ENCODE assay signal across 10 mouse cellular contexts in the genomic region with DNA sequence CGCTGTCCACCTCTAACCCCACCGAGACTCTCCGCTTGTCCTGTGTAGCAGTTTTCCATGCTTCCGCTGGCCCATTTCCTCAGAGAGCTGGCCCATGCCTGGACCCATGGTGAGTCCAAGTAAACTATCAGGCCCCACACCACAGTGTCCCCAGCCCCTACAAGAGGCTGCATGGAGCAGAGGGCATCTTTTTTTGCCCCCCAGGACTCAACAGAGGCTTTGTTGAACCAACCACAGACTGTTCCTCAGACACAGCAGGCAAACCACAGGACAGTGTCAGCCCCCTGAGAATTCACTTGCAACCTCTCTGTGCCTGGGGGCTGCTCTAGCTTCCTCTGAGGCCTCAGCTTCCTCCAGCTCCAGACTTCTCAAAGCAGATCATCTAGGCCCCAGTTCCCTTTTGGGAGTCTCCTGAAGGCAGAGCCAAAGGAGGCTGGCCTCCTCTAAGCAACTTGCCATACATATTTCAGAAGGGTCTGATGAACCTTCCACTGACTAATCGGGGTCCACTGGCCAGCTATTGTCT. TPM values are rescaled to one million over a fixed set of nuclear protein-coding genes. Genes with fewer than 3 reads are reported as not detected.
DNase-seq lines count a peak whose midpoint lies in the region; ATAC-seq and TF ChIP-seq lines count a peak whose summit lies in the region.
"Had no signal": no experiment of that assay in that cellular context is flagged by ENCODE, and none has a peak within 500 bp of the region (broad histone marks: within the 10 kb centered on the region; RNA-seq: fewer than 3 reads in every experiment).

No protein-coding gene starts in this region.

- TF ChIP-seq CTCF in liver, adult 2 months (IDR thresholded peaks at IDR 0.05; ENCODE audit: low read depth, low read length): no peak

- no peaks in the 10 kb centered on the region for H3K27me3 ChIP-seq in heart, embryonic 10.5 days (ENCODE audit: insufficient read depth, poor library complexity, severe bottlenecking)
- no peaks in the 10 kb centered on the region for H3K27me3 ChIP-seq in liver, adult 2 months (ENCODE audit: control insufficient read depth, insufficient read depth, low read length)
- H3K27me3 ChIP-seq in embryonic facial prominence, embryonic 15.5 days: no peaks in the 10 kb centered on the region

- H3K9me3 ChIP-seq in heart, embryonic 10.5 days: no peaks in the 10 kb centered on the region
- no peaks in the 10 kb centered on the region for H3K9me3 ChIP-seq in embryonic facial prominence, embryonic 15.5 days (replicated peaks)

- no peak for ATAC-seq in embryonic facial prominence, embryonic 15.5 days (ENCODE audit: insufficient number of reproducible peaks, low FRiP score, low TSS enrichment, low read depth)
- ATAC-seq: activated CD4-positive, CD25-positive, alpha-beta regulatory T cell, adult 4 months had no signal

- peak overlapping the region; percentile 32; the same call in 1 of the 2 replicates for H3K27ac ChIP-seq in heart, embryonic 10.5 days
- peak overlapping the region; percentile 93 for H3K27ac ChIP-seq in liver, adult 2 months (replicated peaks; ENCODE audit: insufficient read depth, low read depth, low read length)
- H3K27ac ChIP-seq in embryonic facial prominence, embryonic 15.5 days (replicated peaks): no peak overlapping the region
- H3K27ac ChIP-seq in macrophage: peak overlapping the region; percentile 90

- peaks cover 87% of the 10 kb centered on the region for H3K4me1 ChIP-seq in heart, embryonic 10.5 days
- H3K4me1 ChIP-seq in liver, adult 2 months (ENCODE audit: control insufficient read depth, insufficient read depth, low read length): peaks cover 51% of the 10 kb centered on the region
- peaks cover 80% of the 10 kb centered on the region for H3K4me1 ChIP-seq in embryonic facial prominence, embryonic 15.5 days

- H3K4me3 ChIP-seq in heart, embryonic 10.5 days: no peak overlapping the region
- no peak overlapping the region for H3K4me3 ChIP-seq in liver, adult 2 months (ENCODE audit: insufficient read depth, low read depth, low read length)
- no peak overlapping the region for H3K4me3 ChIP-seq in embryonic facial prominence, embryonic 15.5 days (replicated peaks)
- H3K4me3 ChIP-seq in macrophage (ENCODE audit: inconsistent target): no peak overlapping the region

- no peak for TF ChIP-seq POLR2A in liver, adult 2 months (IDR thresholded peaks at IDR 0.05; ENCODE audit: extremely low read depth, insufficient read depth, low read length)

- H3K9ac ChIP-seq in liver, adult 2 months (ENCODE audit: low read depth, low read length): no peak overlapping the region
- no peak overlapping the region for H3K9ac ChIP-seq in embryonic facial prominence, embryonic 15.5 days

- WGBS in heart, embryonic 10.5 days: 91% methylated on average over 5 of the region's 5 CpGs
- 61% methylated on average over 5 of the region's 5 CpGs for WGBS in liver, adult 2 months
- 91% methylated on average over 5 of the region's 5 CpGs for WGBS in embryonic facial prominence, embryonic 15.5 days
- WGBS in macrophage (ENCODE audit: missing documents): 94% methylated on average over 5 of the region's 5 CpGs

- H3K4me2 ChIP-seq in embryonic facial prominence, embryonic 15.5 days (replicated peaks): peak overlapping the region; percentile 4; the same call in 1 of the 2 replicates

- H3K79me2 ChIP-seq in liver, adult 2 months (ENCODE audit: control insufficient read depth, insufficient read depth, low read length): peaks cover 60% of the 10 kb centered on the region
- H3K79me2 ChIP-seq in macrophage (ENCODE audit: inconsistent target): peaks cover 100% of the 10 kb centered on the region

- peaks cover 26% of the 10 kb centered on the region for H3K36me3 ChIP-seq in heart, embryonic 10.5 days
- H3K36me3 ChIP-seq in liver, adult 2 months (ENCODE audit: control insufficient read depth, insufficient read depth, low read length): peaks cover 7% of the 10 kb centered on the region; the same call in 1 of the 2 replicates
- H3K36me3 ChIP-seq in embryonic facial prominence, embryonic 15.5 days: peaks cover 17% of the 10 kb centered on the region
- peaks cover 29% of the 10 kb centered on the region for H3K36me3 ChIP-seq in macrophage (ENCODE audit: inconsistent target)

- no peak for DNase-seq in heart, embryonic 10.5 days (ENCODE audit: low spot score)
- DNase-seq in heart, postnatal 4 days: no peak
- DNase-seq in liver, adult 2 months (ENCODE audit: extremely low read depth, low read depth, low spot score): no peak
- no peak for DNase-seq in liver
- DNase-seq in embryo, embryonic 10.5 days (ENCODE audit: low spot score): no peak
- DNase-seq: gastrocnemius, postnatal 10 days; right cerebral cortex, postnatal 25 days had no signal

RNA-seq across cellular contexts. Expression of gene Plxnb2, which starts 9.0 kb away (rescaled TPM):
- polyA plus RNA-seq in heart, embryonic 10.5 days (2016; fragmentation: Nextera tagmentation; extraction: Ambion mirVana): 106 and 117 TPM in 2 replicates
- total RNA-seq in heart, postnatal 4 days (2021): 100 to 1,000 TPM; 132 to 137 TPM
- 80.0 and 111 TPM in 2 replicates for total RNA-seq in liver, adult 2 months (2014; rRNA removed)
- 189 and 199 TPM in 2 replicates for polyA plus RNA-seq in liver, adult 2 months (2012; rRNA removed)
- polyA plus RNA-seq in embryonic facial prominence, embryonic 15.5 days (2015; fragmentation: Nextera tagmentation; extraction: Ambion mirVana): 157 and 161 TPM in 2 replicates
- 100 to 1,000 TPM in 21 of 26 experiments, 10 to 100 TPM in 5; 56.4 to 466 (median 272) TPM for total RNA-seq in macrophage (2018; cell fraction: chromatin; rRNA removed)
- total RNA-seq in macrophage (2018; cell fraction: cytosol; rRNA removed): 100 to 1,000 TPM; 231 to 545 (median 345) TPM
- 100 to 1,000 TPM; 287 to 804 (median 490) TPM for total RNA-seq in macrophage (2018; cell fraction: nucleus; rRNA removed)
- 226 to 333 TPM (median 246 TPM) in 3 replicates for polyA plus RNA-seq in macrophage (2018)

RNA-seq across cellular contexts. Expression of gene Mapk11, which starts 22.2 kb away (rescaled TPM):
- polyA plus RNA-seq in heart, embryonic 10.5 days (2016; fragmentation: Nextera tagmentation; extraction: Ambion mirVana): 4.2 and 4.8 TPM in 2 replicates
- 1 to 10 TPM; 4.1 to 5.4 TPM for total RNA-seq in heart, postnatal 4 days (2021)
- total RNA-seq in liver, adult 2 months (2014; rRNA removed): 0.74 and 1.1 TPM in 2 replicates
- polyA plus RNA-seq in liver, adult 2 months (2012; rRNA removed): 1.1 and 1.3 TPM in 2 replicates
- polyA plus RNA-seq in embryonic facial prominence, embryonic 15.5 days (2015; fragmentation: Nextera tagmentation; extraction: Ambion mirVana): 10.7 and 12.7 TPM in 2 replicates
- total RNA-seq in macrophage (2018; cell fraction: chromatin; rRNA removed): 10 to 100 TPM in 5 of 26 experiments, 1 to 10 TPM in 21; 2.3 to 40.1 (median 4.9) TPM
- total RNA-seq in macrophage (2018; cell fraction: cytosol; rRNA removed): 1 to 10 TPM in 19 of 26 experiments, under 1 TPM in 7; 0.62 to 1.9 (median 1.3) TPM
- 10 to 100 TPM in 2 of 26 experiments, 1 to 10 TPM in 24; 1.5 to 17.6 (median 2.8) TPM for total RNA-seq in macrophage (2018; cell fraction: nucleus; rRNA removed)
- polyA plus RNA-seq in macrophage (2018): 0.79 to 2.1 TPM (median 1.5 TPM) in 3 replicates

RNA-seq across cellular contexts. Expression of gene Dennd6b, which starts 24.7 kb away (rescaled TPM):
- 23.1 and 23.5 TPM in 2 replicates for polyA plus RNA-seq in heart, embryonic 10.5 days (2016; fragmentation: Nextera tagmentation; extraction: Ambion mirVana)
- total RNA-seq in heart, postnatal 4 days (2021): 10 to 100 TPM in 1 of 2 experiments, 1 to 10 TPM in 1; 8.7 to 10.3 TPM
- total RNA-seq in liver, adult 2 months (2014; rRNA removed): 2.8 and 3.4 TPM in 2 replicates
- 8.4 and 10.0 TPM in 2 replicates for polyA plus RNA-seq in liver, adult 2 months (2012; rRNA removed)
- 16.3 and 16.7 TPM in 2 replicates for polyA plus RNA-seq in embryonic facial prominence, embryonic 15.5 days (2015; fragmentation: Nextera tagmentation; extraction: Ambion mirVana)
- 10 to 100 TPM; 13.0 to 92.2 (median 42.9) TPM for total RNA-seq in macrophage (2018; cell fraction: chromatin; rRNA removed)
- total RNA-seq in macrophage (2018; cell fraction: cytosol; rRNA removed): 1 to 10 TPM in 15 of 26 experiments, under 1 TPM in 11; 0.47 to 5.8 (median 1.3) TPM
- 10 to 100 TPM in 25 of 26 experiments, 1 to 10 TPM in 1; 7.9 to 62.1 (median 21.2) TPM for total RNA-seq in macrophage (2018; cell fraction: nucleus; rRNA removed)
- polyA plus RNA-seq in macrophage (2018): 0.80 to 2.0 TPM (median 1.1 TPM) in 3 replicates

RNA-seq across cellular contexts. Expression of gene Mapk12, which starts 31.1 kb away (rescaled TPM):
- 25.4 and 26.4 TPM in 2 replicates for polyA plus RNA-seq in heart, embryonic 10.5 days (2016; fragmentation: Nextera tagmentation; extraction: Ambion mirVana)
- total RNA-seq in heart, postnatal 4 days (2021): 10 to 100 TPM; 28.8 to 28.9 TPM
- total RNA-seq in liver, adult 2 months (2014; rRNA removed): 2.4 and 3.3 TPM in 2 replicates
- polyA plus RNA-seq in liver, adult 2 months (2012; rRNA removed): 1.6 and 2.1 TPM in 2 replicates
- 9.4 and 11.2 TPM in 2 replicates for polyA plus RNA-seq in embryonic facial prominence, embryonic 15.5 days (2015; fragmentation: Nextera tagmentation; extraction: Ambion mirVana)
- total RNA-seq in macrophage (2018; cell fraction: chromatin; rRNA removed): 1 to 10 TPM in 1 of 26 experiments, under 1 TPM in 9, not detected in 16; 0.42 to 1.8 (median 0.62) TPM
- total RNA-seq in macrophage (2018; cell fraction: cytosol; rRNA removed): under 1 TPM in 8 of 26 experiments, not detected in 18; 0.09 to 0.26 (median 0.14) TPM
- total RNA-seq in macrophage (2018; cell fraction: nucleus; rRNA removed): under 1 TPM in 3 of 26 experiments, not detected in 23; 0.35 to 0.99 (median 0.47) TPM
- 0.09 TPM in 1 of 3 replicates, not detected in the others for polyA plus RNA-seq in macrophage (2018)

RNA-seq across cellular contexts. Expression of gene Ppp6r2, which starts 39.8 kb away (rescaled TPM):
- 12.4 and 23.5 TPM in 2 replicates for polyA plus RNA-seq in heart, embryonic 10.5 days (2016; fragmentation: Nextera tagmentation; extraction: Ambion mirVana)
- 10 to 100 TPM; 51.4 to 54.7 TPM for total RNA-seq in heart, postnatal 4 days (2021)
- total RNA-seq in liver, adult 2 months (2014; rRNA removed): 43.9 and 57.5 TPM in 2 replicates
- 115 and 143 TPM in 2 replicates for polyA plus RNA-seq in liver, adult 2 months (2012; rRNA removed)
- 33.3 and 35.8 TPM in 2 replicates for polyA plus RNA-seq in embryonic facial prominence, embryonic 15.5 days (2015; fragmentation: Nextera tagmentation; extraction: Ambion mirVana)
- 100 to 1,000 TPM in 9 of 26 experiments, 10 to 100 TPM in 15, 1 to 10 TPM in 2; 8.9 to 124 (median 81.9) TPM for total RNA-seq in macrophage (2018; cell fraction: chromatin; rRNA removed)
- 10 to 100 TPM; 16.3 to 43.0 (median 25.8) TPM for total RNA-seq in macrophage (2018; cell fraction: cytosol; rRNA removed)
- total RNA-seq in macrophage (2018; cell fraction: nucleus; rRNA removed): 10 to 100 TPM in 24 of 26 experiments, 1 to 10 TPM in 2; 8.8 to 85.5 (median 51.4) TPM
- polyA plus RNA-seq in macrophage (2018): 15.7 to 23.8 TPM (median 17.1 TPM) in 3 replicates
